Mouse (Mus musculus): ENCODE data around the gene Paqr7.
A peak's percentile ranks its signal among the peaks of the same experiment; 100 is the strongest.
"Not testable (repeated sequence)": the region's sequence is repeated elsewhere in the genome, so short reads cannot be mapped to it uniquely, and the experiment has no call there.

Gene Paqr7

GRCm38 (mm10) chr4:134471469-134471868 is 25.0 kb upstream of the Paqr7 start:
- DNase-seq (ENCODE audit: low spot score in 2 of 2): no peak

GRCm38 (mm10) chr4:134473764-134474163 is 22.7 kb upstream of the Paqr7 start:
- no peak for DNase-seq (ENCODE audit: low spot score in 2 of 2)

- no peak for DNase-seq (ENCODE audit: low spot score in 2 of 2)
Observed at GRCm38 (mm10) chr4:134474240-134474639, 22.3 kb upstream of the Paqr7 start.

GRCm38 (mm10) chr4:134476899-134477298 is 19.6 kb upstream of the Paqr7 start:
- no peak for DNase-seq (ENCODE audit: low spot score in 2 of 2)

DNA sequence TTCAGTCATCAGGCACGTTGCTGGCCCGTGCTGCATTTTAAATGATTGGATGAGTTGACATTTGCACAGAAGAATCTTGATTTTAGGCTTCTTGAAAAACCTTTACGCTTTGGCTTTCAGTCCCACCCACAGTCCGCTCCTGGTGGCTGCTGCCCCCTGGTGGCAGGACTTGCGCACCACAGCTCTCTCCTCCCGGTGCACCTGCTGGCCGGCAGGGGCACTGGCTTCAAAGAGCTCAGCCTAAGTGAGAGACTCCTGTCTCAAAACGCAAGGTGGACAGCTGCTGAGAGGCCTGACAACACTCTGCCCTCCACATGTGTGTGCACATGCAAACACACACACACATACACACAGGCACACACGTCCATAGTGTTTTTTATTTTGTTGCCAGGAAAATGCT is 18.5 kb upstream of the Paqr7 start:
- DNase-seq (ENCODE audit: low spot score in 2 of 2): peak; percentile 85 to 94

DNA sequence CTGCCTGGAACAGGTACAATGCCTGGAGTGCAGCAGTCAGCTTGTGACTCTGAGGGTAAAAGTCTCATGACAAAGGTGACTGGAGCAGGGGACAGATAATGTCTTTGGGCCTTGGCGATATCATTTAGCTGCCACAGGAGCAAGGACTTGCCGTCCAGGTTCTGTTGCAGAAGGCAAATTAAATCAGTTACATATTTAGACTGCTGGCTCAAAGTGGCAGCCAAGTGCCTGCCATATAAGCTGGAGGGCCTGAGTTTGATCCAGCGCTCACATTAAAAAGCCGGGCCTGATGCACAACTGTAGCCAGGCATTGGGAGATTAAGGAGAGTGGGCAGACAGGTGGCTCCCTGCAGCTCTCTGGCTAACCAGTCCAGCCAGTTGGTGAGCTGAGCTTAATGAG is 16.7 kb upstream of the Paqr7 start:
- DNase-seq (ENCODE audit: low spot score in 2 of 2): no peak

DNA sequence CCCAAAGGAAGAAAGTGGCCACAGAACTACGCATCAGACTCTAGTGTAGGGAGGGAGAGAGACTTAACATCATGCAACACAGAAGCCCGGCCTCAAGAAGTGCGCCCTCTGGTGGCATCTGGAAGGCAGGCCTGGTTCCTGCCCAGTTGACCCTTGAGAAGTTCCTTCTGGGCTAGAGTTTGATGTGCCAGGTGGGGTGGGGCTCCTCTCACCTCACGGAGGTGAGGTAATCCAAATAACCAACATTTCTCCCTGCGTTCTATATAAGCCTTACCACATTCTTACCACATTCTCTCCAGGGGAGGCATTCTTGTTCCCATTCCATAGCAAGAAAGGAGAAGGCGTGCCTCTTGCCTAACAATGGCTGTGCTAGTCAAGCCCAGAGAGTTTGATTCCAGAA is 15.6 kb upstream of the Paqr7 start:
- DNase-seq (ENCODE audit: low spot score in 2 of 2): peak; percentile 58 to 67

DNA sequence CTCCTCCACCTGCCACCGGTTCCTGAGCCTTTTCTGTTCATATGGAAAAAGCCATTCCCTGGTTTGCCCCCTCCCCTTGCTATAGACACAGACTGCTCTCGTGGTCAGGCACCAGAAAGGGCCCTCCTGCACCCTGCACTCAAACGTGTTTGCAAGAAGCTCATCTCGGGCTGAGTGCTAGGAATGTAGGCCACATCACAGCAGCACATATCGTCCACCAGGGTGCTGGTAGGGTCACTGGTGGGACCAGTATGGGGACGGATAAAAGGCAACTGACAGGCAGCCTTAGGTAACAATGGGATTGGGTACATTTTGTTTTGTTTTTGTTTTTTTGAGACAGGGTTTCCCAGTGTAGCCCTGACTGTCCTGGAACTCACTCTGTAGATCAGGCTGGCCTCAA is 15.2 kb upstream of the Paqr7 start:
- no peak for DNase-seq (ENCODE audit: low spot score in 2 of 2)

DNA sequence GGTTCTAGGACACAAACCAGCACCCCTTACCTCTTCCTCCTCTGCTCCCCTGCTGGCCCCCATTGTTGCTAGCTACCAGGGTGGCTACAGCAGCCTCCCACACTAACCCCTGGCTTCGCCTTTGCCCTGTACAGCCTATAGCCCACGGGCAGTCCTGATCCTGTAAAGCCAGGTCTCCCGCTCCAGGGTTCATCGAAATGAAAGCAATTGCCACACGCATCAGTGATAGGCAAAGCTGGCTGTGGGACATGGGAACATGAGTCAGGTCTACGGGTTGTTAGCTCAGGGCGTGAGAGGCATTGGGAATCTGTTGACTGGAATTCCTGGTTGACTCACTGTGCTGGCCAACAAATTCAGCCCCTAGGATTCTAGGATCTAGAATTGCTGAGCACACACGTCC is 14.1 kb upstream of the Paqr7 start:
- DNase-seq (ENCODE audit: low spot score in 2 of 2): no peak

DNA sequence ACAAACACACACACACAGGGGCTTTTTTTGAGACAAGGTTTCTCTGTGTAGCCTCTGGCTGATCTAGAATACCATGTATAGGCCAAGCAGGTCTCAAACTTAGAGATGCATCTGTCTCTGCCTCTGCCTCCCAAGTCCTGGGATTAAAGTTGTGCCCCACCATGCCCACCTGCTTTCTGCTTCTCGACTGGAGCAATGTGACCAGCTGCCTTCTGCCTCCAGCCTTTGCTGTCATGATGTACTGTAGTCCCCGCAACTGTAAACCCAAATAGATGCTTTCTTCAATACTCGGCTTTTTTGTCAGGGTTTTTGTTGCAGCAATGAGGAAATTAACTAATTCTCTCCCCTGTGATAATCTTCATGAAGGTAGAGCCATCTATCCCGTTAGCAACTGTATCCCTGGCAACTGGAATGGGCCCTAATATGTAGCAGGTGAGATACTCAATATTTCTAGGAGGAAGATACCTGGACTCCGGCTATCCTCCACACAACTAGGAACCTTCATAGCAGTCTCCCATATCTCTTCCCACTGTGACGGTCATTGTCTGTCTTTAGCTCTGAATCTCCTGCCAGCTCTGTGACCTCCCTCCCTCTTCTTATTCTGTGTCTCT is 13.3 kb upstream of the Paqr7 start:
- DNase-seq (ENCODE audit: low spot score in 2 of 2): no peak

DNA sequence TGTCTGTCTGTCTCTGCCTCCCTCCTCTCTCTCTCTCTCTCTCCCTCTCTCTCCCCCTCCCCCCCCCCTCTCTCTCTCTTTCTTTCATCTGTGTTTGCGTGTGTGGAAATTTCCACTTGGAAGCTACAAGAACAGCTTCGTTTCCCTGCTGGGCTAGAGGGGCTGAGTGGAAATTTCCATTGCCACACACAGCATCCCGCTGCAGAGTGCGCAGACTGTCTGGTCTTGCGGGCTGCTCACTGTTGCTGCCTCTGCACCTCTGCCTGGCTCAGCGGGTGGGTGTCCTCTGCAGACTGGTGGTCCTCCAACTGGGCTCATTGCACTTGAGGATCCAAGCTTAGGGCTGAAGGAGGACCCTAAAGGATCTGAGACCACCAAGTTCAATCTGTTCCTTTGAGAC is 12.8 kb upstream of the Paqr7 start:
- no peak for DNase-seq (ENCODE audit: low spot score in 2 of 2)

DNA sequence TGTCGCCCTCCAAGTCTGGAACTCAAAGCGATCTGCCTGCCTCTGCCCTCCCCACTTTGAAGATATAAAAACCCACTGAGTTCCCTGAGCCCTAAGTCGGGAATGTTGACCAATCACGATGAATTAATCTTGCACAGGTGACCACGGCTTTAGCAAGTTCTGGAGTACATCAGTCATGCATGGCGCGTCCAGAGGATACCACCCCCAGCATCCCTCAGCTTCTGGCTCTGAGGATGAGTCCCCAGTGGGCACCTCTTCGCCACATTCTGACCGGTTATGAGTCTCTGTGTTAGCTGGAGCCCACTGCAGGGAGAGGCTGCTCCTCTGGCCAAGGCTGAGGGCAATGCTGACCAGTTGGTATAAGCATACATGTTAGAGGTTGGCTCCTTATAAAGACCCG is 12.3 kb upstream of the Paqr7 start:
- no peak for DNase-seq (ENCODE audit: low spot score in 2 of 2)

GRCm38 (mm10) chr4:134485151-134485900 is 11.2 kb upstream of the Paqr7 start:
- no peak for DNase-seq (ENCODE audit: low spot score in 2 of 2)

DNA sequence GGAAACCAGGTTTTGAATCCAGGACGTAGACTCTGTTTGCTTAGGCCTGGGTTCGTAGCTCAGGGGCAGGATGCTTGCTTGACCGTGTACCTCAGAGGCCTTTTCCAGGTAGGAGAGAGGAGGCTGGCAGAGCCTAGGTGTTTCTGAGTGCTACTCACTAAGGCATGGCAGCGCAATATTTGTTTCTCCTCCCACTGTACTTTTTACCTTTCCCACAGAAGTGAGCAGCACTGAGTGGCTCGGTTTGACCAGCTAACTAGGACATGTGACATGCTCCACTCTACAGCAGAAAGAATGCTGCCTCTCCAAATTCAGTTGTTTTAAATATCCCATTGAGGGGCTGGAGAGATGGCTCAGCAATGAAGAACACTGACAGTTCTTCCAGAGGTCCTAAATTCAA is 8.3 kb upstream of the Paqr7 start:
- peak in 1 of 2 experiments; percentile 37 for DNase-seq (ENCODE audit: low spot score in 2 of 2)

DNA sequence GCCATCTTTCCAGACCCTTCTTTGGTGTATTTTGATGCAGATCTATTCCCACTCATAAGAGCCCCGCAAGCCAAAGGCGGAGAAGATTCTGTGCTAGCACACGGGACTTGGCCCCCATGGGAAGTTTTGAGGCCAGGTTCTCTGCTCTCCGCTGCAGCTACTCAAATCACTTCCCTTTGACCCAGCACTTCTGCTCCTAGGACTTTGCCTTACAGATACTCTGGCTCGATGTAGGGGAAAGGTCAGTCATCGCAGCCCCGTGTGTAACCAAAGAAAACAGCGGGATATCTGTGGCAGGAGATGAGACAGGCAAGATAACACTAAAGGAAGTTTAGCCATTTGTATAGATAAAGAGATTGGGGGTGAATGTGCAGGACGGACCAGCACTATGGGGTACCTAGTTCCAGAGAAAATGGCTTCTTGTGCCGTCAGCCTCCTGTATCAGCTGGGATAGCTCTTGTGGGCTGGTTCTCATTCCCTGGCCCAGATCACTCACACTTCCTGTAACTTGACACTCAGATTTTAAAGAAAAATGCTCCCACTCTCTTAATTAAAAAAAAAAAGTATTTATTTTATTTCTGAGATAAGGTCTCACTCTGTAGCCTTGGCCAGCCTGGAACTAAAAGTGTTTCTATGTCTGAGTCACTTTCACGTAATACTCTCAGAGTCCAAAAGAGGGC is 6.4 kb upstream of the Paqr7 start:
- DNase-seq (ENCODE audit: low spot score in 2 of 2): no peak

- peak in 1 of 2 experiments; percentile 55 for DNase-seq (ENCODE audit: low spot score in 2 of 2)
Observed at GRCm38 (mm10) chr4:134491716-134492115, 4.8 kb upstream of the Paqr7 start.

DNA sequence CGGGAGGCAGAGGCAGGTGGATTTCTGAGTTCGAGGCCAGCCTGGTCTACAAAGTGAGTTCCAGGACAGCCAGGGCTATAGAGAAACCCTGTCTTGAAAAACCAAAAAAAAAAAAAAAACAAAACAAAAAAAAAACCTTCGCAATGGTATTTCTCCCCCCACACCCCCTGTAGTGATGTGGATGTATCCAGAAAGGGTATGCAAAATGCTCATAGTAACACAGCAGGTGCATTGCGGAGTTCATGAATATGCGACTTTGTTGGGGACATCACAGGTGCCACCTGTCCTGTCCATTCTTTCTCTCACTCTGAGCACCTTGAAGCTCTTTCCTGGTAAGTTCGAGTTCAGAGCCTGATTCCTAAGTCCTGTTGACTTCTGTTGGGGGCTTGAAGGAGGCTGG is 2.3 kb upstream of the Paqr7 start:
- DNase-seq (ENCODE audit: low spot score in 2 of 2): not testable (repeated sequence)

DNA sequence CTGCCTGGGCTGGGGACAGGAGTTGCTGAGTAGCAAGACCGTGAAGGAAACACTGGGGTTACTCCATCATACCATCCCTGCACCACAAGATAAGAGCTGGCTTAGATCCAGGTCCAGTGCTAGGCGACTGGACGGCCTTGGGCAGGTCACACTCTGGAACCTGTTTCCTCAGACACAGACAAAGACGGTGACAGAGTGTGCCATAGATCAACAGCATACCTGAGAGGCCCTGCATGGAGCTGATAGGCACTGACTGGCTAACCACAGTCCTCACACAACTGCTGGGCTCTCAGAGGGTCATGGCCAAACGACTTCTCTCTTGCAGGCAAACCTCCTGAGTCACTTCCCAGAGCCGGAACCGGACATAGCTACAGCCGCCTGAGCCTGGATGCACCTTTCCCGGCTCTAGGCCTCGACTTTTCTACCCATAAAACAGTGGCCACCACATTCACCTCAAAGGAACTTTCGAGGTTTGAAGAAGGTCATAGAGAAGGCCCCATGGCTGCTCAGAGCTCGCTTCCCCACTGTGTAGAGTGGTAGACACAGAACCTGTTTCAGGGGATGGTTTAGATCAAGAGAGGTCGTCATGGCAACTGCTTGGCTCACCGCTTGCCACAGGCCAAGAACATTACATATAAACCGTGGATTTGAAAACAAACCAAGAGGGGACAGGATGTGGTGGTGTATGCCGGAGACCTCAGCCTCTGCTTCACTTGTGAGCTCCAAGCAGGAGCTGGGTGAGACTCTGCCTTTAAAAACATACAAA is 1.5 kb upstream of the Paqr7 start:
- no peak for DNase-seq (ENCODE audit: low spot score in 2 of 2)

DNA sequence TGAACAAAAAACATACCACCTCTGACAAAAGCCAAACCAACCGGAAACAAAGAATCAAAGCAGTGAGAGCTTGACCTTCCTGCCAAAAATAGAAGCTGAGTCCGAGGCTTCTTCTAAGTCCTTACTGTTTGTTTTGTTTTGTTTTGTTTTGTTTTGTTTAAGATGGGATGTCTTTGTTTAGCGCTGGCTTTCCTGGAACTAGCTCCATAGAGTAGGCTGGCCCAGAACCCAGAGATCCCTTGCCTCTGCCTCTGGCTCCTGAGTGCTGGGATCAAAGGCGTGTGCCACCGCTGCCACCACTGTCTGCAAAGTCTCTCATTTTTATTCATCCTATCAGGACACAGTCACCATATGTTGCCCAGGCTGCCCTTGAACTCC is 962 bp upstream of the Paqr7 start:
- DNase-seq (ENCODE audit: low spot score in 2 of 2): no peak

DNA sequence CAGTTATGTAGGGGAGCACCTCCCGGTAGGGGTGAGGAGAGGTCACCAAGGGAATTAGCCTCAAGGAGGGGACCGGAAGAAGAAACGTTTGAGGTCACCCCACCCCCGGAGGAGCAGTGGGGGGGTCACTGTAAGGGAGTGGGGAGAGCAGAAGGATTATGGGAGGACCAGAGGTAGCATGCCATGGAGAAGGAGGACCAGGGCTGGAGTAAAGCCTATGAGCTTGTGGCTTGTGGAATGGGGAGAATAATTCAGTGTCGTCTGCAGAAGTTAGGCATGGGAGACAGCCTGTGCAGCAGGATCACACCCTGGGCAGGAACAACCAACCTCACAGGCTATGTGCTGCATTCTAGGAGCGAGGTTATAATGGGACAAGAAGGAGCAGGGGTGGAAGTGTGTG is 726 bp downstream of the Paqr7 start:
- DNase-seq (ENCODE audit: low spot score in 2 of 2): no peak

- DNase-seq (ENCODE audit: low spot score in 2 of 2): no peak
Observed at GRCm38 (mm10) chr4:134497986-134498731, 1.7 kb downstream of the Paqr7 start.

GRCm38 (mm10) chr4:134498983-134499382 is 2.5 kb downstream of the Paqr7 start:
- not testable (repeated sequence) for DNase-seq (ENCODE audit: low spot score in 2 of 2)

Measured in urinary bladder, adult 18-20 months (tissue).